Mouse (Mus musculus) testis, adult 2 months (tissue): ENCODE results near the gene Plagl1.

ENCODE experiments used
- CTCF ChIP-seq: fragments of 200-500 bp; IDR thresholded peaks from 2 replicates; pipeline ENCODE4 v1.5.1; 2012; ENCODE audit warnings: low read depth, mild to moderate bottlenecking, inconsistent platforms, low read length, moderate library complexity; ENCODE audit not compliant: control insufficient read depth, insufficient read depth, insufficient replicate concordance
- POLR2A ChIP-seq: fragments of 200-500 bp; IDR thresholded peaks from 2 replicates; pipeline ENCODE4 v1.6.1; 2012; ENCODE audit warnings: low read depth, mild to moderate bottlenecking, inconsistent platforms, low read length, moderate library complexity; ENCODE audit not compliant: control insufficient read depth

DNA sequence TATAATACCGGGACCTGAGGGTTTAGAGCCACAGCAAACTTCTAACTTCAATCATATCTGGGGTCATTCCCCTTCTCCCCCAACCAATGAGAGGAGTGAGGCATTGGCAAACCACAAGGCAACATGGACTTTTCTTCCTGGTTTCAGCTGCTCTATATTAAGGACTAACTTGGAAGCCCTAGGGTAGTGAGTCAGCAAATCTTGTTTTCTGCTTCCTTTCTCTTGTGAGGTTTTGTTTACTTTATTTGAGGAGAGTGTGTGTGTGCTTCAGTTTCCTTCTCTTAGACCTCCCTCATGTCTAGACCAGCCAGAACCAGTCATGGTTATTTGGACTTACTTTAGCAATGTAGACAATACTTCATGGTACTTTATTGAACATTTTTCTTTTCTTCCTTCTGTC lies 32.1 kb upstream of the Plagl1 start:
- TF ChIP-seq CTCF, result no peak
- no peak for TF ChIP-seq POLR2A
